Mouse (Mus musculus) inflammation-experienced regulatory T-cells, adult 6 months (primary cell): ENCODE results near the gene Camk2g. TPM values are rescaled to one million over a fixed set of nuclear protein-coding genes. Genes with fewer than 3 reads are reported as not detected.
A peak's percentile ranks its signal among the peaks of the same experiment; 100 is the strongest.

Experiments used
- ATAC-seq: one replicate; pipeline ENCODE4 v1.8.0; 2017
- polyA plus RNA-seq, 3 experiments: library from polyadenylated mRNA; unstranded; fragments of 100-300 nt; shearing (Covaris generic); gene quantifications; one replicate each; pipeline ENCODE4 v1.2.1; 2017

The Camk2g gene
- polyA plus RNA-seq, 3 experiments from 2014 or later: 30.7 to 50.9 (median 31.6) TPM

DNA sequence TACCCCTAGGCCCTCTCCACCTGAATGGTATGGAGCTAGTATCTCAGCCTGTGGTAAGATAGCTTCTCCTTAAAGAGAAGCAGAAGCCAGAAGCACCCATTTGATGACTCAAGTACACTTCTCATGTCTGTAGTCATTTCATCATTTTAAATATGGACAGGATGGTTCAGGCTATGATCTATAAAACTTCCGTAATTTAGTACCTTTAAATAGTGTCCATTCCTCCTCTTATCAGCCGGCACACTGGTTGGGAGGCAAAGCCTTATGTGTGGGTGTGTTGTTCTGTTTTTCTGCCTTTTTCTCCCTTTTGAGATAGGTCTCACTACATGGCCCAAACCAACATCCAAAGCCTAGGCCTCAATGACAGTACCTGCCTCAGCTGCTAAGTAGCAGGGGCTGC, 95.4 kb downstream of the Camk2g start:
- ATAC-seq: no peak

DNA sequence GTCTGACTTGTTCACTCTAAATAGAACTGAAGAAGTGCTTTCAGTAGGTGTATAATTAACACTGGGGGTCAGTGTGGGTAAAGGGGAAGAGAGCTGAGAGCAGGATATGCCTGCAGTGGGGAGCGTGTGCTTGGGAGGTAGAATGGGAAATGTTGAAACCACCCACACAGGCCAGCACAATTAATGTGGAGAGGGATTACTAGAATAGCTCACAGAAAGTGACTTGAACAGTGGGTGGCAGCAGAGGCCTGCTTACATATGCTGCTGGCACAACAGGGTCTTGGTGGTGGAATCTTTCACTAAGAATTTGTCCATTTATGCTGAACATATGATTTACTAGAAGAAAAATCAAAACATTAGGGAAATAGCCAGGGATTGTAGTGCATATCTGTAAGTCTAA, 96.9 kb downstream of the Camk2g start:
- ATAC-seq: no peak

DNA sequence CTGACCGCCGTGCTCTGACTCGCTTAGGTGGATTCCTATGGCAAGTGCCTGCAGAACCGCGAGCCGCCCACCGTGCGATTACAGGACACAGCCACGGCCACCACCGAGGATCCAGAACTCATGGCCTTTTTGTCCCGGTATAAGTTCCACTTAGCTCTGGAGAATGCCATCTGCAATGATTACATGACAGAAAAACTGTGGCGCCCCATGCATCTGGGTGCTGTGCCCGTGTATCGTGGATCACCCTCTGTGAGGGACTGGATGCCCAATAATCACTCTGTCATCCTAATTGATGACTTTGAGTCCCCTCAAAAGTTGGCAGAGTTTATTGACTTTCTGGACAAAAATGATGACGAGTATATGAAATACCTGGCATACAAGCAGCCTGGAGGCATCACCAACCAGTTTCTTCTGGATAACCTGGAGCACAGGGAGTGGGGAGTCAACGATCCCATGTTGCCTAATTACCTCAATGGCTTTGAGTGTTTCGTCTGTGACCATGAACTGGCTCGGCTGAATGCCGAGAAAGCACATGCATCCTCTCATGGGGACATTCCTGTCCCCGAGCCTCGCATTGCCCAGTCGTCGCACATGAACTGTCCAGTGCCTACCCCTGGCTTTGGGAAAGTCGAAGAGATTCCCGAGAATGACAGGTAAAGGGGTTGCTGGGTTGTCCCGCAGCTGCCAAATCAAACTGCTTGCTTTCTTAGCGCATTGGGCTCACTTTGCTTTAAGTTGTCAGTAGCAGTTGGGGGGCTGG, 97.9 kb downstream of the Camk2g start:
- no peak for ATAC-seq

DNA sequence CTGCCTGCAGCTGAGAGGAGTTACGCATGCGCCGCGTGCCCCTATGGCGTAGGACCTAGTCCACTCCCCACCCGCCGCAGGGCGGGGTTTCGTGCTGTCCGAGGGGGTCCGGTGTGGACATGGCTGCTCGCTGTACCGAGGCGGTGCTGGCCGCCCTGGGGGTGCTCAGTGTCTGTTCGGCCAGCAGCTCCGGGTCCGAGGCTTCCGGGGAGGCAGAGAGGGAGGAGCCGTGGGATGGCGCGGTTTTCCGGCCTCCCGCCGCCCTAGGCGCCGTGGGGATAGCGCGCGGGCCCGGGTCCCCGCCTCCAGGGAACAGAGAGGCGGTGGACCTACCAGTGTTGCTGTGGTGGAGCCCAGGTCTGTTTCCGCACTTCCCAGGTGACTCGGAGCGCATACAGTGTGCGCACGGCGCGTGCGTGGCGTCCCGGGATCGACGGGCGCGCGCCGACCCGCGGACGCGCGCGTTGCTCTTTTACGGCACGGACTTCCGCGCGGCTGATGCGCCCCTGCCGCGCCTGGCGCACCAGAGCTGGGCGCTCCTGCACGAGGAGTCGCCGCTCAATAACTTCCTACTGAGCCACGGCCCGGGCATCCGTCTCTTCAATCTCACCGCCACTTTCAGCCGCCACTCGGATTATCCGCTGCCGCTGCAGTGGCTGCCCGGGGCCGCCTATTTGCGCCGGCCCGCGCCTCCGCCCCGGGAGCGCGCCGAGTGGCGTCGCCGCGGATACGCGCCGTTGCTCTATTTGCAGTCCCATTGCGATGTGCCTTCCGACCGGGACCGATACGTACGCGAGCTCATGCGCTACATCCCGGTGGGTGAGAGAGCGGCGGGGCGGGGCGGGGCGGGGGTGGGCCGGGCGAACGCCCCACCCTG, 98.8 kb downstream of the Camk2g start, which contains the start of gene Fut11:
Fut11 (plus strand) TSS at position 85 of the 877 bp plus-strand sequence.
- peak; percentile 82 for ATAC-seq

DNA sequence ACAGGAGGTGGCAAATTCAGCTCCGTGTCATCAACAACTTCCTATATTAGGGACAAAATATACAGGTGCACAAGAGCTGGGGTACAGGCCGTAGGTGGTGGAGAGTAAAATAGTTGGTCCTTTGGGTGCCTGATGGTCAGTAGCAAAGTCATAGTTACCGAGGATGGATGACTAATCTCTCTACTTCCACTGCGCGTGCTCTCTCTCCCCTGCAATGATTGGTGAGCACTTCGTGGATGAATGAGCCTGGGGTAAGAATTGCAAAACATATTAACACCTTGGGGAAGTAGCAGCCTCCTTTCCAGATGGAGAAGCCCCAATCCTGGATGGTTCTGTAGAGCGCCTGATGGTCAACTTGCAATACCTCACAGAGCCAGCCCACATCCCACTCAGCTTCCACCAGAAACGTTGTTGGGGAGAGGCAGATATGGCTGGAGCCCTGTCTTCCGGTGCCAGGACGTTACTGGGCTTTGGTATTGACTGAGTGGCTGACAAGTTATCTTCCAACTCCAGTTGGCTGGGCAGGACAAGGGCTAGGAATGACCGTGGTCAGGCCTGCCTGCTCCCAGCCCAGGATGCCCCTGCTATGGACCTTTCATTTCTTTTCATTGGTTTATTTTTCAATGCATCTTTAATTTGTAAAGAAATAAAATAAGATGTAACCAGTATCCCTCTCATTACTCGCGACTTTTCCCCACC, 99.6 kb downstream of the Camk2g start:
- ATAC-seq: no peak

DNA sequence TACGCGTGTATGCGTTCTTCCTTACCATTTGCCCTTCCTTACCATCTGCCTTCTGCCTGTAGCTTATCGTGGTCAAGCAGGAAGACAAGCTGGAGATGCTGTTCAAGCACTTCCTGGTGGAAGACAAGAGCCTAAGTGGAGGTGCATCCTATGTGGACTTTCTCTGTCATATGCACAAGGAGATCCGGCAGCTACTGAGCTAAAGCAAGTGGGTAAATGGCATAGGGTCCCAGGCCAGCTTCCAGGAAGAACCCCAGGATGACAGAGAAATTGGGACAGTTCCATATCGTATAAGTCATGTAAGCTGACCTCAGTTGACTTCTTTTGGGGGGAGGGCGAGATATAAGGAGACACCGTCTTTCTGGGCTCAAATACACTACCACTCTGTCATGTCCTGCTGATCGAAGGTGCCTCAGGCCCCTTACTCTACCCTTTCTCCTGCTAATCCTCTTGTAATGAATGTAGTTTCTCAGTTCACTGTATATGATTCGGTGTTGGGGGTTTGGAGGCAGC, 100.2 kb downstream of the Camk2g start:
- no peak for ATAC-seq

DNA sequence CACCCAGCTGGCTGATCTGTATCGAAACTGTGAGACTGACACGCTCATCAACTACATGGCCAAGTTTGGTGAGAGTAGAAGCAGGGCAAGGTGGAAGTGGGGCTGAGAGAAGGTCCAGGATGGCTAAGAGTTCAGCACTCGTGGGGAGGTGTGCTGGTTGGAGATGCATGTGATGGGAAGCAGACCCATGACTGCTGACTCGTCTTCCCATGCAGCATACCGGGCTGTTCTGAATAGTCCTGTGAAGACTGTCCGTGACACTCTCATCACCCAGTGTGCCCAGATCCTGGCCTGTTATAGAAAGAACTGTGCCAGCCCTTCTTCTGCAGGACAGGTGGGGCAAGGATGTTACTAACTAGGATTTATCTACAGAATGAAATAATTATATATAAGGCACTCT, 102.1 kb downstream of the Camk2g start:
- ATAC-seq: no peak

DNA sequence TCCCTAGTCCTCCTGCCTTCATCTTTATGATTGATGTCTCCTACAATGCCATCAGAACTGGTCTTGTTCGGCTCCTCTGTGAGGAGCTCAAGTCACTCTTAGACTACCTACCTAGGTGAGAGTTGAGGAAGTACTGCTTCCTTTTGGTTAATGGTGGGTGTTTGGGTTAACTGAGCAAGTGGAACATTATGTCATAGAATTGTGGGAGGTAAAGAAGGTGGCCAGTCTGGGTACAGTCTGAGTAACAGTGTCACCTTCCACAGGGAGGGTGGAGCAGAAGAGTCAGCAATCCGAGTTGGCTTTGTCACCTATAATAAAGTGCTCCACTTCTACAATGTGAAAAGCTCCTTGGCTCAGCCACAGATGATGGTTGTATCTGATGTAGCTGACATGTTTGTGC, 104.9 kb downstream of the Camk2g start:
- ATAC-seq: peak; percentile 77

DNA sequence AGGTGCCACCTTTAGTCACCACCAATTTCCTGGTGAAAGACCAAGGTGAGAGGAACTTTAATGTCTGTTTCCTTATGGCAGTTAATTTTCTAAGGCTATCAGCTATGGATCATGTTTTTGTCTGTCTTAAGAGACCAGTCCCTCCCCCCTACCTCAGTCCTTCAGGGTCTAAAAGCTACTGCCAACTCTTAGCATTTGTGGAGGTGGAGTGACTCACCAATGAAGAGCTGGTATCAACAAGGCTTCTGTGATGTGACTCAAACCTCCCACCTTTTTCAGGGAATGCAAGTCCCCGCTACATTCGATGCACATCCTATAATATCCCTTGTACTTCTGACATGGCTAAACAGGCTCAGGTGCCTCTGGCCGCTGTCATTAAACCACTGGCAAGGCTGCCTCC, 107.3 kb downstream of the Camk2g start:
- ATAC-seq: no peak

Other genes with a start within 250 kb of the Camk2g start
- 10 to 100 TPM; 26.8 to 45.7 (median 42.5) TPM for gene Ppp3cb, start 247.5 kb downstream of the Camk2g start, polyA plus RNA-seq
- 1 to 10 TPM; 1.6 to 2.6 (median 1.7) TPM for gene Usp54, start 153.0 kb downstream of the Camk2g start, polyA plus RNA-seq
- not detected for gene Myoz1, start 137.5 kb downstream of the Camk2g start, polyA plus RNA-seq
- gene Synpo2l, start 125.7 kb downstream of the Camk2g start, polyA plus RNA-seq: not detected
- 100 to 1,000 TPM in 2 of 3 experiments, 10 to 100 TPM in 1; 99.7 to 119 (median 115) TPM for gene Sec24c, start 119.8 kb downstream of the Camk2g start, polyA plus RNA-seq
- 1 to 10 TPM; 4.9 to 6.5 (median 6.3) TPM for gene Fut11, start 99.1 kb downstream of the Camk2g start, polyA plus RNA-seq
- 100 to 1,000 TPM; 136 to 163 (median 137) TPM for gene Chchd1, start 91.1 kb downstream of the Camk2g start, polyA plus RNA-seq
- 10 to 100 TPM; 16.0 to 25.9 (median 24.3) TPM for gene Zswim8, start 86.5 kb downstream of the Camk2g start, polyA plus RNA-seq
- gene Ndst2, start 59.5 kb downstream of the Camk2g start, polyA plus RNA-seq: 10 to 100 TPM in 2 of 3 experiments, 1 to 10 TPM in 1; 7.4 to 14.6 (median 12.3) TPM
- gene Plau, start 42.6 kb upstream of the Camk2g start, polyA plus RNA-seq: under 1 TPM in 1 of 3 experiments, not detected in 2; 0.41 TPM
- 1 to 10 TPM; 1.1 to 2.8 (median 1.6) TPM for gene Vcl, start 135.3 kb upstream of the Camk2g start, polyA plus RNA-seq